Mouse (Mus musculus) bone marrow macrophage, adult 2 months (primary cell): Measurements from ENCODE around the gene Exoc6. TPM values are rescaled to one million over a fixed set of nuclear protein-coding genes. Genes with fewer than 3 reads are reported as not detected.

Source experiments
- H3K27ac ChIP-seq: 2 replicates; pipeline ENCODE4 v1.5.1; 2012; ENCODE audit warnings: low read depth, low read length; ENCODE audit not compliant: insufficient read depth
- H3K4me1 ChIP-seq: 2 replicates; pipeline ENCODE4 v1.6.1; 2012; ENCODE audit warnings: low read length; ENCODE audit not compliant: control insufficient read depth, insufficient read depth
- H3K4me3 ChIP-seq: 2 replicates; pipeline ENCODE4 v1.5.1; 2012; ENCODE audit warnings: mild to moderate bottlenecking, low read length, moderate library complexity; ENCODE audit not compliant: insufficient read depth
- CTCF ChIP-seq: IDR thresholded peaks from 2 replicates; pipeline ENCODE4 v1.5.1; 2012; ENCODE audit warnings: low read depth, mild to moderate bottlenecking, low read length, moderate library complexity
- POLR2A ChIP-seq: IDR thresholded peaks from 2 replicates; pipeline ENCODE4 v1.6.1; 2012; ENCODE audit warnings: mild to moderate bottlenecking, low read depth, low read length, borderline replicate concordance
- polyA plus RNA-seq: library from polyadenylated mRNA; stranded (reverse); fragments of >200 nt; gene quantifications from 2 replicates; pipeline ENCODE4 v1.2.4, GENCODE M21; 2012; ENCODE audit not compliant: missing spikeins, insufficient read depth, insufficient read length

Gene Exoc6
- polyA plus RNA-seq, 1 experiment = 26.6 TPM

GRCm38 (mm10) chr19:37669486-37669885 is 119.3 kb downstream of the Exoc6 start:
- H3K27ac ChIP-seq = no peak overlapping the region
- TF ChIP-seq CTCF = no peak
- TF ChIP-seq POLR2A = no peak
- H3K4me1 ChIP-seq = peaks cover 11% of the 10 kb centered on the region
- H3K4me3 ChIP-seq = no peak overlapping the region

- no peak overlapping the region for H3K27ac ChIP-seq
- no peak overlapping the region for H3K4me3 ChIP-seq
- TF ChIP-seq POLR2A = no peak
- TF ChIP-seq CTCF = no peak
- H3K4me1 ChIP-seq = peaks cover 11% of the 10 kb centered on the region
These were observed 123.2 kb downstream of the Exoc6 start for GRCm38 (mm10) chr19:37673393-37673792.

- Histone ChIP-seq H3K27ac (no peak within 1 kb of the TSS), H3K4me1 (peaks cover 15% of the 10 kb centered on the region), H3K4me3 (no peak within 1 kb of the TSS)
- TF ChIP-seq CTCF = no peak
These were observed 135.1 kb downstream of the Exoc6 start, which contains the start of gene Cyp26c1 for GRCm38 (mm10) chr19:37685281-37685680. Gene Cyp26c1 (plus strand): TSS chr19:37685581.

- Histone ChIP-seq H3K27ac (no peak overlapping the region), H3K4me1 (peaks cover 15% of the 10 kb centered on the region), H3K4me3 (no peak overlapping the region)
- TF ChIP-seq CTCF (no peak), POLR2A (no peak)
These were observed 136.1 kb downstream of the Exoc6 start for GRCm38 (mm10) chr19:37686347-37686746.

- H3K4me1 ChIP-seq = peaks cover 18% of the 10 kb centered on the region
- TF ChIP-seq POLR2A (no peak), CTCF (no peak)
- no peak overlapping the region for H3K27ac ChIP-seq
- H3K4me3 ChIP-seq = no peak overlapping the region
These were observed 137.0 kb downstream of the Exoc6 start for GRCm38 (mm10) chr19:37686941-37687850.

GRCm38 (mm10) chr19:37689478-37689877 is 139.3 kb downstream of the Exoc6 start:
- peak overlapping the region; percentile 88 for H3K27ac ChIP-seq
- H3K4me1 ChIP-seq = peaks cover 23% of the 10 kb centered on the region
- no peak overlapping the region; the same call in 1 of the 2 replicates for H3K4me3 ChIP-seq
- TF ChIP-seq CTCF = no peak
- TF ChIP-seq POLR2A = no peak

- H3K27ac ChIP-seq = no peak overlapping the region
- peaks cover 23% of the 10 kb centered on the region for H3K4me1 ChIP-seq
- TF ChIP-seq CTCF = no peak
- no peak overlapping the region for H3K4me3 ChIP-seq
These were observed 140.5 kb downstream of the Exoc6 start for GRCm38 (mm10) chr19:37690716-37691115.

- TF ChIP-seq CTCF = no peak
- no peak for TF ChIP-seq POLR2A
- Histone ChIP-seq H3K27ac (no peak overlapping the region), H3K4me1 (peaks cover 30% of the 10 kb centered on the region), H3K4me3 (peak overlapping the region; percentile 51)
These were observed 142.7 kb downstream of the Exoc6 start for GRCm38 (mm10) chr19:37692879-37693278.

GRCm38 (mm10) chr19:37695146-37695545 is 144.9 kb downstream of the Exoc6 start:
- Histone ChIP-seq H3K27ac (no peak overlapping the region), H3K4me1 (peaks cover 15% of the 10 kb centered on the region), H3K4me3 (no peak overlapping the region)
- TF ChIP-seq CTCF = no peak
- TF ChIP-seq POLR2A = no peak

- Histone ChIP-seq H3K27ac (no peak overlapping the region), H3K4me3 (peak overlapping the region; percentile 55), H3K4me1 (peaks cover 14% of the 10 kb centered on the region)
- TF ChIP-seq POLR2A = no peak
These were observed 145.8 kb downstream of the Exoc6 start for GRCm38 (mm10) chr19:37695762-37696602.
